Mouse (Mus musculus): ENCODE results near the gene Zfp335. TPM values are rescaled to one million over a fixed set of nuclear protein-coding genes. Genes with fewer than 3 reads are reported as not detected.

Zfp335 gene
- polyA plus RNA-seq, 1 experiment from 2014 or later, result 2.5 TPM

DNA sequence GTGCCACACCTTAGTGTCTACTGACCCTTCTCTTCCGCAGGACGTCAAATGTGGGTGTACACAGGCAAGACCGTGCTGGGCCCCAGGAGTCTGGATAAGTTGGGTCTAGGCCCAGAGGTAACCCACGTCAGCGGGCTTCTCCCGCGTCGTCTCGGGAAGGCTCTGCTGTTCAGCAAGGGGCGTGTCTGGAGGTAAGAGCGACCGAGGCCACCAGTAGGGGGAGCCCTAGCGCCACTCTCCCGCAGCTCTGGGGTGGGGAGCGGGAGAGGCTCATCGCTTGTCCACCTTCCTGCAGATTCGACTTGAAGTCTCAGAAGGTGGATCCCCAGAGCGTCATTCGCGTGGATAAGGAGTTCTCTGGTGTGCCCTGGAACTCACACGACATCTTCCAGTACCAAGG is 41.7 kb upstream of the Zfp335 start:
- peak overlapping the region; percentile 15 for H3K4me2 ChIP-seq (ENCODE audit: low read depth, low read length)
- no peaks in the 10 kb centered on the region for H3K36me3 ChIP-seq (replicated peaks; ENCODE audit: insufficient read depth, low read length)
- DNase-seq, result peak; percentile 87
- H3K27ac ChIP-seq (ENCODE audit: low read depth), result no peak overlapping the region
- H3K4me1 ChIP-seq (ENCODE audit: insufficient read depth), result no peaks in the 10 kb centered on the region
- no peak overlapping the region for H3K4me3 ChIP-seq (ENCODE audit: low read depth, low read length)
- no peak overlapping the region for H3K9ac ChIP-seq (replicated peaks)
- TF ChIP-seq EP300 (IDR thresholded peaks at IDR 0.05; ENCODE audit: low read depth) (no peak), CTCF (IDR thresholded peaks at IDR 0.05; ENCODE audit: low read depth) (peak; percentile 95)
- peaks cover 54% of the 10 kb centered on the region for H3K27me3 ChIP-seq (ENCODE audit: insufficient read depth, low read length)
- under 1% methylated on average over 21 of the region's 21 CpGs for WGBS (ENCODE audit: insufficient replicate concordance)
- H3K9me3 ChIP-seq (ENCODE audit: low read length), result no peaks in the 10 kb centered on the region
- peak; percentile 74 for ATAC-seq

DNA sequence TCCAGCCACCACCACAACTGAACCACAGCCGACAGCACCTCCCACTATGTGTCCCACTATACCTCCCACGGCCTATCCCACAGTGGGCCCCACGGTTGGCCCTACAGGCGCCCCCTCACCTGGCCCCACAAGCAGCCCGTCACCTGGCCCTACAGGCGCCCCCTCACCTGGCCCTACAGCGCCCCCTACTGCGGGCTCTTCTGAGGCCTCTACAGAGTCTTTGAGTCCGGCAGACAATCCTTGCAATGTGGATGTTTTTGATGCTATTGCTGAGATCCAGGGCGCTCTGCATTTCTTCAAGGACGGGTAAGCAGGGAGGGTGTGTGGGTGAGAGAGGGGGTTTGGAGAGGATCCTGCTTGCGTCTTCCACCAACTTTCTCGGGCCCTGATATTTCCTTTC is 40.9 kb upstream of the Zfp335 start:
- DNase-seq (peak; percentile 45), ATAC-seq (no peak)
- Histone ChIP-seq H3K9ac (replicated peaks) (no peak overlapping the region), H3K4me3 (ENCODE audit: low read depth, low read length) (peak overlapping the region; percentile 6; the same call in 1 of the 2 replicates), H3K9me3 (ENCODE audit: low read length) (no peaks in the 10 kb centered on the region), H3K36me3 (replicated peaks; ENCODE audit: insufficient read depth, low read length) (no peaks in the 10 kb centered on the region), H3K4me1 (ENCODE audit: insufficient read depth) (no peaks in the 10 kb centered on the region), H3K27ac (ENCODE audit: low read depth) (no peak overlapping the region), H3K27me3 (ENCODE audit: insufficient read depth, low read length) (peaks cover 61% of the 10 kb centered on the region), H3K4me2 (ENCODE audit: low read depth, low read length) (peak overlapping the region; percentile 15; the same call in 1 of the 2 replicates)
- TF ChIP-seq EP300 (IDR thresholded peaks at IDR 0.05; ENCODE audit: low read depth) (no peak), CTCF (IDR thresholded peaks at IDR 0.05; ENCODE audit: low read depth) (peak; percentile 36; the same call in 1 of the 2 replicates)
- WGBS (ENCODE audit: insufficient replicate concordance), result 34% methylated on average over 13 of the region's 13 CpGs

DNA sequence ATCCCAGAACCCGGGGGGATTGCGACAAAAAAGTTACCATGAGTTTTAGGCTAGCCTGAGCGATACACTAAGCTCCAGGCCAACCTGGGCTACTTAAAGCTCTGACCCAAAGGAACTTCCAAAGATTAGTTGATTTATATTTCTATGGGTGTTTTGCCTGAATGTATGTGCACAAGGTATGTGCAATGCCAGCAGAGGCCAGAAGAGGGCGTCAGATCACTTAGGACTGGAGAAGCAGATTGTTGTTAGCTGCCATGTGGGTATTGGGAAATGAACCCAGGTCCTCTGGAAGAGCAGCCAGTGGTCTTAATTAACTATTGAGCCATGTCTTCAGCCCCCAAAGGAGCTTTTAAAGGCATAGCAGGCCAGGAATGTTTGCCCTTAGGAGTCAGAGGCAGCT is 40.2 kb upstream of the Zfp335 start:
- H3K27me3 ChIP-seq (ENCODE audit: insufficient read depth, low read length), result peaks cover 66% of the 10 kb centered on the region
- H3K4me3 ChIP-seq (ENCODE audit: low read depth, low read length), result no peak overlapping the region; the same call in 1 of the 2 replicates
- 72% methylated on average over 4 of the region's 4 CpGs for WGBS (ENCODE audit: insufficient replicate concordance)
- TF ChIP-seq EP300 (IDR thresholded peaks at IDR 0.05; ENCODE audit: low read depth) (no peak), CTCF (IDR thresholded peaks at IDR 0.05; ENCODE audit: low read depth) (peak; percentile 49)
- no peak overlapping the region for H3K27ac ChIP-seq (ENCODE audit: low read depth)
- no peak overlapping the region for H3K9ac ChIP-seq (replicated peaks)
- ATAC-seq (no peak), DNase-seq (no peak)
- H3K9me3 ChIP-seq (ENCODE audit: low read length), result no peaks in the 10 kb centered on the region
- no peaks in the 10 kb centered on the region for H3K4me1 ChIP-seq (ENCODE audit: insufficient read depth)
- H3K36me3 ChIP-seq (replicated peaks; ENCODE audit: insufficient read depth, low read length), result no peaks in the 10 kb centered on the region
- no peak overlapping the region for H3K4me2 ChIP-seq (ENCODE audit: low read depth, low read length)

DNA sequence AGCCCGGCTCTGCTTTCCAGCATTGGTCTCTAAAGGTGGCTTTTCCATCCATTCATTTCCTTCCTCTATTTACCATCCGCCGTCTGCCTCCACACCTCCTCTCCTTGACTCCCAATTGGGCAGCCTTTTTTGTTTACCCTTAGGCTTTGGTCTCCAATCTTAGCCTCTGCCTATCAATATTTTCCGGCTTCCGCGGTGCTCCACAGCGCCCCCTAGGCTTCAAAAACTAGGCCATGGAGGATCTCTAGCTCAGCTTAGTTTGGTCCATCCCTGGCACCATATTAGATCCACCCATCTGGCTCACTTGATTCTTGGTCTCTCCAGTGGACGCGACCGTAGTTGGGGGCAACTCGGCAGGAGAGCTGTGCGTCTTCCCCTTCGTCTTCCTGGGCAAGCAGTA is 38.9 kb upstream of the Zfp335 start:
- H3K9ac ChIP-seq (replicated peaks), result no peak overlapping the region
- no peaks in the 10 kb centered on the region for H3K9me3 ChIP-seq (ENCODE audit: low read length)
- H3K4me2 ChIP-seq (ENCODE audit: low read depth, low read length), result peak overlapping the region; percentile 7; the same call in 1 of the 2 replicates
- ATAC-seq (0 out of 2 replicates have a peak, but pooled peaks have one; percentile 9), DNase-seq (peak; percentile 54)
- H3K4me3 ChIP-seq (ENCODE audit: low read depth, low read length), result peak overlapping the region; percentile 30
- TF ChIP-seq CTCF (IDR thresholded peaks at IDR 0.05; ENCODE audit: low read depth), result peak; percentile 60
- TF ChIP-seq EP300 (IDR thresholded peaks at IDR 0.05; ENCODE audit: low read depth), result no peak
- 15% methylated on average over 13 of the region's 13 CpGs for WGBS (ENCODE audit: insufficient replicate concordance)
- H3K27ac ChIP-seq (ENCODE audit: low read depth), result no peak overlapping the region
- no peaks in the 10 kb centered on the region for H3K36me3 ChIP-seq (replicated peaks; ENCODE audit: insufficient read depth, low read length)
- no peaks in the 10 kb centered on the region for H3K4me1 ChIP-seq (ENCODE audit: insufficient read depth)
- H3K27me3 ChIP-seq (ENCODE audit: insufficient read depth, low read length), result peaks cover 71% of the 10 kb centered on the region

DNA sequence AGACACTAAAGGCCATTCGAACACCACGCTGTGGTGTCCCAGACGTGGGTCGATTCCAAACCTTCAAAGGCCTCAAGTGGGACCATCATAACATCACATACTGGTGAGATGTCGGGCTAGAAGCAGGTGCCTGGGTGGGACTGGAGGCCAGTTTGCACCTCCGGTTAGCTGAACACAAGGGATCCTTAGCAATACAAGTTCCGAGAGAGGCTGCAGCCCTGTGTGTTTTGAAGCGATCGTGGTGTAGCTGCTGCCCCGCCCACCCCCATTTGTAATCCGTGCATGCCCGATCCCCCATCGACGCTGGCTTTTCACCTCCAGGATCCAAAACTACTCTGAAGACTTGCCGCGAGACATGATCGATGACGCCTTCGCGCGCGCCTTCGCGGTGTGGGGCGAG is 37.4 kb upstream of the Zfp335 start:
- Histone ChIP-seq H3K4me2 (ENCODE audit: low read depth, low read length) (peak overlapping the region; percentile 29), H3K36me3 (replicated peaks; ENCODE audit: insufficient read depth, low read length) (no peaks in the 10 kb centered on the region), H3K27ac (ENCODE audit: low read depth) (0 out of 2 replicates have a peak overlapping the region, but pooled peaks have one; percentile 3), H3K4me3 (ENCODE audit: low read depth, low read length) (peak overlapping the region; percentile 30), H3K9me3 (ENCODE audit: low read length) (no peaks in the 10 kb centered on the region), H3K9ac (replicated peaks) (no peak overlapping the region), H3K4me1 (ENCODE audit: insufficient read depth) (no peaks in the 10 kb centered on the region), H3K27me3 (ENCODE audit: insufficient read depth, low read length) (peaks cover 64% of the 10 kb centered on the region)
- TF ChIP-seq EP300 (IDR thresholded peaks at IDR 0.05; ENCODE audit: low read depth) (no peak), CTCF (IDR thresholded peaks at IDR 0.05; ENCODE audit: low read depth) (no peak)
- ATAC-seq (no peak), DNase-seq (no peak)
- WGBS (ENCODE audit: insufficient replicate concordance), result 7% methylated on average over 25 of the region's 25 CpGs

DNA sequence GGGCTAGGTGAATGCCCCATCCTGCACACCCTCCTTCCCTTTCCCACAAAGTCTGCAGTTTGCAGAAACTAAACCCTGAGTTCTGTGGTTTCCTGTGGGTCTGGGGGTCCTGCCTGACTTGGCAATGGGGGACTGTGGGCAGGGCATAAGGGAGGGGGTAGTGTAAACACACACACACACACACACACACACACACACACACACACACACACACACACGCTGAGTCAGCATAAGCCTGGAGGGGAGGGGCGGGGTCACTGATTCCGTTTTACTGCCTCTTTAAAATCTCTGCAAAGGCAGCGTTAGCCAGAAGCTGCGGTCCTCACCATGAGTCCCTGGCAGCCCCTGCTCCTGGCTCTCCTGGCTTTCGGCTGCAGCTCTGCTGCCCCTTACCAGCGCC is 36.4 kb upstream of the Zfp335 start:
- peak overlapping the region; percentile 30 for H3K4me3 ChIP-seq (ENCODE audit: low read depth, low read length)
- 13% methylated on average over 5 of the region's 7 CpGs for WGBS (ENCODE audit: insufficient replicate concordance)
- peaks cover 3% of the 10 kb centered on the region; the same call in 1 of the 2 replicates for H3K4me1 ChIP-seq (ENCODE audit: insufficient read depth)
- peaks cover 58% of the 10 kb centered on the region for H3K27me3 ChIP-seq (ENCODE audit: insufficient read depth, low read length)
- no peaks in the 10 kb centered on the region for H3K9me3 ChIP-seq (ENCODE audit: low read length)
- peak overlapping the region; percentile 38; the same call in 1 of the 2 replicates for H3K4me2 ChIP-seq (ENCODE audit: low read depth, low read length)
- DNase-seq (no peak), ATAC-seq (no peak)
- H3K9ac ChIP-seq (replicated peaks), result no peak overlapping the region
- no peaks in the 10 kb centered on the region for H3K36me3 ChIP-seq (replicated peaks; ENCODE audit: insufficient read depth, low read length)
- H3K27ac ChIP-seq (ENCODE audit: low read depth), result no peak overlapping the region
- no peak for TF ChIP-seq CTCF (IDR thresholded peaks at IDR 0.05; ENCODE audit: low read depth)
- TF ChIP-seq EP300 (IDR thresholded peaks at IDR 0.05; ENCODE audit: low read depth), result no peak
